Mouse (Mus musculus): ENCODE data around the gene Yod1. TPM values are rescaled to one million over a fixed set of nuclear protein-coding genes. Genes with fewer than 3 reads are reported as not detected.
A peak's percentile ranks its signal among the peaks of the same experiment; 100 is the strongest.

Yod1 gene
- polyA plus RNA-seq, 1 experiment = 11.2 TPM

DNA sequence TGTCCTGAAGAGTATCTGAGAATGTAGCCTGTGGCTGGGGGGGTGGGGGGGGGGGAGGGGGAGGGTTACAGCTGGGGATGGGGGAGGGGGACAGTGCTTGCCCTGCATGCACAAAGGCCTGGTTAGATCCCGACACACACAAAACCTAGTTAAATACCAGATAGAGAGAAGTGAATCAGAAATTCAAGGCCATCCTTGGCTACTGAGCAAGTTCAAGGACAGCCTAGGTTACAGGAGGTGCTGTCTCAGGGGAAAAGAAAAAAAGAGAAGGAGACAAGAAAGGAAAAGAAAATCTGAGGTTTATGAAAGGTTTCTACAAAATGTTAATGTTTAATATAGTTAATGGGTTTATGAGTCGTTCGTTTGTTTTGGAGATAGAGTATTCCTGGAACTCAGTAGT, 22.5 kb downstream of the Yod1 start:
- H3K36me3 ChIP-seq (ENCODE audit: control insufficient read depth, insufficient read depth, low read length) = no peaks in the 10 kb centered on the region
- no peak overlapping the region for H3K27ac ChIP-seq (ENCODE audit: control insufficient read depth, insufficient read depth, low read depth, low read length)
- H3K27me3 ChIP-seq (ENCODE audit: control insufficient read depth, insufficient read depth, low read length) = no peaks in the 10 kb centered on the region
- H3K4me3 ChIP-seq (ENCODE audit: control insufficient read depth, low read depth, low read length) = no peak overlapping the region
- H3K4me1 ChIP-seq (ENCODE audit: control insufficient read depth, insufficient read depth, low read length) = peaks cover 2% of the 10 kb centered on the region; the same call in 1 of the 2 replicates
- TF ChIP-seq CTCF (IDR thresholded peaks at IDR 0.05; ENCODE audit: control insufficient read depth, insufficient read depth, insufficient replicate concordance, low read depth, low read length) (no peak), POLR2A (IDR thresholded peaks at IDR 0.05; ENCODE audit: control insufficient read depth, low read depth, low read length) (no peak)

DNA sequence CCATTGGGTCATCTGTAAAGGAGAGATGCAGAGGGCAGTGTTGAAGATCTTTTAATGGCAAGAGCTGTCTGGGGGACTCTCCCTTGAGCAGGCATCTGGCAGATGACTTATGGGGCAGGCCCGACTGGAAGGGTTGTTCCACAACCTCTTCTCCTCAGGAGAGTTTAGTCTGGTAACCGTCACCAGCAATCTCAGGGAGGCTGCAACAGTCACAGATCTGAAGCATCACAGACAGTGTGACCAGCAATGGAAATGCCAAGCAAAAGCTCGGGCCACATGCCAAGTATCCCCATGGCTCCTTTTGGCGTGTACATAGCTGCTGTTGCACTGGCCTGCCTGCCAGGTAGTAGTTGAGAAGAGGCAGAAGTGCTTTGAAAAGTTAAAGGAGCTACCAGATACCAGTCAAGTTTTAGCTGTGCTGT, 23.1 kb downstream of the Yod1 start:
- H3K4me3 ChIP-seq (ENCODE audit: control insufficient read depth, low read depth, low read length) = no peak overlapping the region
- no peaks in the 10 kb centered on the region for H3K36me3 ChIP-seq (ENCODE audit: control insufficient read depth, insufficient read depth, low read length)
- H3K27me3 ChIP-seq (ENCODE audit: control insufficient read depth, insufficient read depth, low read length) = no peaks in the 10 kb centered on the region
- TF ChIP-seq CTCF (IDR thresholded peaks at IDR 0.05; ENCODE audit: control insufficient read depth, insufficient read depth, insufficient replicate concordance, low read depth, low read length) = no peak
- TF ChIP-seq POLR2A (IDR thresholded peaks at IDR 0.05; ENCODE audit: control insufficient read depth, low read depth, low read length) = no peak
- peaks cover 2% of the 10 kb centered on the region; the same call in 1 of the 2 replicates for H3K4me1 ChIP-seq (ENCODE audit: control insufficient read depth, insufficient read depth, low read length)
- H3K27ac ChIP-seq (ENCODE audit: control insufficient read depth, insufficient read depth, low read depth, low read length) = no peak overlapping the region

DNA sequence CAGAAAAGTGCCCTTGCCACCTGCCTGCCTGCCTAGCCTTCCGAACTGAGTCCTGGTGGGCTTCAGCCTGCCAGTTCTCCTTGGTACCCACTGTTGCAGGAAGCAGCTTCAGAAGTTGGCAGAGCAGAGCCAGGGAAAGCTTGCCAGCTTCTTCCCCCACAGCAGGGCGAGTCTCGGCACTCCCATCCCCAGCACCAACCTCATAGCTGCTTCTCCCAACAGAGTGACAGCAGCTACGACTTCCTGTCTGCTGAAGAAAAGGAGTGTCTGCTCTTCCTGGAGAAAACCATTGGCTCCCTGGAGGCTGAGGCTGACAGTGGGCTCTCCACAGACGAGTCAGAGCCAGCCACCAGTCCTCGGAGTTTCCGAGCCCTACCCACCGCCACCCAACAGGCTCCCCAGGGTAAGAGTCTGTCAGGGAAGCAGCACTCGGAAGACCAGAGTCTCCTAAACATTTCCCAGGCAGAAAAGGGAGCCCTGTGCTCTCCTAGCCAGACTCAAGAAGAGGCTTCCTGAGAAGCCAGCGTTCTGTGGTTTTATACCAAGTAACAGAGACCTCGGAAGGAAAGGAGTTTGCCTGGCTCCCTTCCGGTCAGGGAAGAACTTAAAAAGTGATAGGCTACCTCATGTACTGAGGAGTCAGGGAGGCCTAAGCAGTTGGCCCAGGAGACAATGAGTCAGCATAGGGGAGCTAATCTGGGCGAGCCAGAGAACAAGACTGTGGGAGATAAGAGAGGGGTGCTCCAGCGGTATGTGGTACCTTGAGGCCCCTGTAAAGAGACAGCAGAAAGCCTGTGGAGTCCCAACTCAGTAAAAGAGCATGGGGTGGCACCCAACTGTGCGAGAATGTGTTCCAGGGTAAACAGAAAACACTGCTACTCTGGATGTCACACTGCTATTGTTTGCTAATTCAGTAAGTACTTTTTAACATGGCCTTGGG, 23.9 kb downstream of the Yod1 start:
- Histone ChIP-seq H3K4me1 (ENCODE audit: control insufficient read depth, insufficient read depth, low read length) (peaks cover 2% of the 10 kb centered on the region; the same call in 1 of the 2 replicates), H3K27ac (ENCODE audit: control insufficient read depth, insufficient read depth, low read depth, low read length) (peak overlapping the region; percentile 46; the same call in 1 of the 2 replicates), H3K4me3 (ENCODE audit: control insufficient read depth, low read depth, low read length) (no peak overlapping the region), H3K36me3 (ENCODE audit: control insufficient read depth, insufficient read depth, low read length) (no peaks in the 10 kb centered on the region), H3K27me3 (ENCODE audit: control insufficient read depth, insufficient read depth, low read length) (no peaks in the 10 kb centered on the region)
- 0 out of 2 replicates have a peak, but pooled peaks have one; percentile 19 for TF ChIP-seq POLR2A (IDR thresholded peaks at IDR 0.05; ENCODE audit: control insufficient read depth, low read depth, low read length)
- TF ChIP-seq CTCF (IDR thresholded peaks at IDR 0.05; ENCODE audit: control insufficient read depth, insufficient read depth, insufficient replicate concordance, low read depth, low read length) = no peak

DNA sequence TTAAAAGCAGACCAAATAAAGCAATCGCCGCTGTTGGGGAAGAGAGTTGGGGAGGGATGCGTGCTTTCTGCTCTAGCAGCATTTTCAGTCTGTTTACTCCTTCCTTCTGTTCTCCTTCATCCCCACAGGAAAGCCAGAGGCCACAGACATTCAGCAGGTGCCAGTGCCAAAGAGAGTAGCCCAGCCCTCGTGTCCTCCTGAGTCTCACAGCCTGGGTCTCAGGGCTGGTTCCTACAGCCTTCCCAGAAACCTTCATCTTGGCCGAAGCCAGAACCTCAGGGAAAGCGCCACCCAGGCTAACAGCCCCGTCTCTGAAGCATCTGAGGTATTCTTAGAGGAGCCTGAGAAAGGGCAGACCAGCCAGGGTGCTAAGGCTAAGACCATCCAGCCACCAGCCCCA, 25.1 kb downstream of the Yod1 start:
- TF ChIP-seq POLR2A (IDR thresholded peaks at IDR 0.05; ENCODE audit: control insufficient read depth, low read depth, low read length) (no peak), CTCF (IDR thresholded peaks at IDR 0.05; ENCODE audit: control insufficient read depth, insufficient read depth, insufficient replicate concordance, low read depth, low read length) (no peak)
- Histone ChIP-seq H3K4me3 (ENCODE audit: control insufficient read depth, low read depth, low read length) (no peak overlapping the region), H3K27me3 (ENCODE audit: control insufficient read depth, insufficient read depth, low read length) (no peaks in the 10 kb centered on the region), H3K27ac (ENCODE audit: control insufficient read depth, insufficient read depth, low read depth, low read length) (no peak overlapping the region), H3K36me3 (ENCODE audit: control insufficient read depth, insufficient read depth, low read length) (no peaks in the 10 kb centered on the region), H3K4me1 (ENCODE audit: control insufficient read depth, insufficient read depth, low read length) (peaks cover 2% of the 10 kb centered on the region; the same call in 1 of the 2 replicates)

DNA sequence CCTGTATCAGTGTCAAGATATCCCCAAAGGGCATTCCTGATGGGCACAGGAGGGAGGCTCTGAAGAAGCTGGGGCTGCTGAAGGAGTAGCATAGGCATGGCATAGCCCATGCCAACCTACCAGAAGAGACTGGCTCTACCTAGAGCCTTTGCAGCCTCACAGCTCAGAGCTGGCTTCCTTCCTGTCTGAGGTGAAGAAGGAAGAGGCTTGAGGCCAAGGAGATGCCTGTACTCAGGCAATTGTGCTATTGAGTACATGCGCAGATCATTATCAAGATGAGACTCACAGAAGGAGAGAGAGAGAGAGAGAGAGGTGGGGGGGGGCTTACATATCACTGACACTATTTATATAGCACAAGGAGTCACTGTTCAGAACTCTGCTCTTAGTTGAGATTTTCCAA, 26.6 kb downstream of the Yod1 start:
- Histone ChIP-seq H3K36me3 (ENCODE audit: control insufficient read depth, insufficient read depth, low read length) (no peaks in the 10 kb centered on the region), H3K4me3 (ENCODE audit: control insufficient read depth, low read depth, low read length) (no peak overlapping the region), H3K27ac (ENCODE audit: control insufficient read depth, insufficient read depth, low read depth, low read length) (no peak overlapping the region), H3K27me3 (ENCODE audit: control insufficient read depth, insufficient read depth, low read length) (no peaks in the 10 kb centered on the region), H3K4me1 (ENCODE audit: control insufficient read depth, insufficient read depth, low read length) (peaks cover 2% of the 10 kb centered on the region; the same call in 1 of the 2 replicates)
- TF ChIP-seq CTCF (IDR thresholded peaks at IDR 0.05; ENCODE audit: control insufficient read depth, insufficient read depth, insufficient replicate concordance, low read depth, low read length) (no peak), POLR2A (IDR thresholded peaks at IDR 0.05; ENCODE audit: control insufficient read depth, low read depth, low read length) (no peak)

DNA sequence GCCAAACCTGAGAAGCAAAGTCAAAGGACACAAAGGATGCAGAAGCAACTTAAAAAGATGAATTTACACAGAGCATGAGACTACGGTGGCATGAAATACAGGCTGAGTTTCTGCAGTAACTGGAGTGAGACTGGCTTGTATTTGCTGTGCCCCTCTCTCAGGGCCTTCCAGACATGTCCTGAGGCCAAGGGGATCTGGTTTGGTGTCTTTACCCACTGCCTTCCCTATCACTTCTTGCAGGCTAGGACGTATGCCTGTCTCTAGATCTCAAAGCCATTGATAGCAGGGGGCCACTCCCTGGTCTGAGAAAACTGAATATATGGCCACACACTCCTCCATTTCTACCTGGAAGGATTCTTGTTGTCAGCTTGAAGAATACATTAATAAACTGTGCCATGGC, 27.1 kb downstream of the Yod1 start:
- Histone ChIP-seq H3K27ac (ENCODE audit: control insufficient read depth, insufficient read depth, low read depth, low read length) (no peak overlapping the region), H3K36me3 (ENCODE audit: control insufficient read depth, insufficient read depth, low read length) (no peaks in the 10 kb centered on the region), H3K4me1 (ENCODE audit: control insufficient read depth, insufficient read depth, low read length) (peaks cover 2% of the 10 kb centered on the region; the same call in 1 of the 2 replicates), H3K27me3 (ENCODE audit: control insufficient read depth, insufficient read depth, low read length) (no peaks in the 10 kb centered on the region), H3K4me3 (ENCODE audit: control insufficient read depth, low read depth, low read length) (no peak overlapping the region)
- TF ChIP-seq CTCF (IDR thresholded peaks at IDR 0.05; ENCODE audit: control insufficient read depth, insufficient read depth, insufficient replicate concordance, low read depth, low read length) = no peak
- no peak for TF ChIP-seq POLR2A (IDR thresholded peaks at IDR 0.05; ENCODE audit: control insufficient read depth, low read depth, low read length)

DNA sequence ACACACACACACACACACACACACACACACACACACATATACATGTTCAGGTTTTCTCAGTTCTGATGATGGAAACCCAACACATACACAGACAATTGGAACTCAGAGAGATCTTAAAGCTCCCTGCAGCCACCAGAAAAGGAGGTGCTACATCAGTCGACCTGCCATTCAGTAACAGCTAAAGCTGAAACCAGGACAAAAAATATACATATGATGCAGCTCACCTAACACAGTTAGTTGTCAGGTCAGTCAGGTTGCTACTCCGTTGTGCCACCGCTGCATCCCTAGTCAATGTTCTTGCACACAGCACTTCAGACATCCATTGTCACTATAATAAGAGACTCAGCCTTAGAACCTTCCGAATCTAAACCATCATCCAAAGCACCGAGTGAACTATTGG, 27.8 kb downstream of the Yod1 start:
- Histone ChIP-seq H3K4me1 (ENCODE audit: control insufficient read depth, insufficient read depth, low read length) (peaks cover 2% of the 10 kb centered on the region; the same call in 1 of the 2 replicates), H3K4me3 (ENCODE audit: control insufficient read depth, low read depth, low read length) (no peak overlapping the region)
- TF ChIP-seq CTCF (IDR thresholded peaks at IDR 0.05; ENCODE audit: control insufficient read depth, insufficient read depth, insufficient replicate concordance, low read depth, low read length) = no peak
- TF ChIP-seq POLR2A (IDR thresholded peaks at IDR 0.05; ENCODE audit: control insufficient read depth, low read depth, low read length) = no peak

More for the DNA sequence above, 27.8 kb downstream of the Yod1 start:
- Histone ChIP-seq H3K27ac (ENCODE audit: control insufficient read depth, insufficient read depth, low read depth, low read length) (no peak overlapping the region), H3K36me3 (ENCODE audit: control insufficient read depth, insufficient read depth, low read length) (no peaks in the 10 kb centered on the region), H3K27me3 (ENCODE audit: control insufficient read depth, insufficient read depth, low read length) (no peaks in the 10 kb centered on the region)

Data from testis, adult 2 months (tissue).